Mouse (Mus musculus) left cerebral cortex, postnatal 36 days (tissue): ENCODE results near the gene Gm28043. TPM values are rescaled to one million over a fixed set of nuclear protein-coding genes. Genes with fewer than 3 reads are reported as not detected.

Experiments
- DNase-seq, 2 experiments: peaks; one replicate each; pipeline ENCODE4 v3.0.0; 2021 to 2022; ENCODE audit warnings: low spot score in 2 of 2, mixed read lengths in 1 of 2
- intact Hi-C: fragments of 180-260 bp; cut with DNase I; formaldehyde crosslinking; loops from one replicate; pipeline ENCODE4 v1.15.1; 2025
- total RNA-seq, 2 experiments: library from RNA; stranded (reverse); gene quantifications; 2 replicates each; pipeline ENCODE4 v1.2.3; 2021

Gene Gm28043
- total RNA-seq, 2 experiments from 2014 or later: 3.2 to 5.4 TPM

- DNase-seq: no peak
- intact Hi-C loops: no loop called here
These were observed 58.6 kb downstream of the Gm28043 start for GRCm38 (mm10) chr17:29673325-29673724.

GRCm38 (mm10) chr17:29678526-29678925 is 63.9 kb downstream of the Gm28043 start:
- intact Hi-C loops: no loop called here
- no peak for DNase-seq

GRCm38 (mm10) chr17:29679038-29679767 is 64.5 kb downstream of the Gm28043 start:
- intact Hi-C loops: no loop called here
- no peak for DNase-seq

GRCm38 (mm10) chr17:29680174-29680573 is 65.5 kb downstream of the Gm28043 start:
- no peak for DNase-seq

GRCm38 (mm10) chr17:29680921-29681320 is 66.2 kb downstream of the Gm28043 start:
- DNase-seq: no peak
- intact Hi-C loops: no loop called here

More at GRCm38 (mm10) chr17:29680174-29680573, 65.5 kb downstream of the Gm28043 start:
- intact Hi-C loops: no loop called here

- DNase-seq: no peak
- intact Hi-C loops: no loop called here
These were observed 67.0 kb downstream of the Gm28043 start for GRCm38 (mm10) chr17:29681669-29682068.

GRCm38 (mm10) chr17:29682261-29682660 is 67.6 kb downstream of the Gm28043 start:
- intact Hi-C loops: no loop called here
- no peak for DNase-seq

- no peak for DNase-seq
- intact Hi-C loops: no loop called here
These were observed 68.5 kb downstream of the Gm28043 start for GRCm38 (mm10) chr17:29683127-29683526.

GRCm38 (mm10) chr17:29684275-29684674 is 69.6 kb downstream of the Gm28043 start:
- no peak for DNase-seq
- intact Hi-C loops: no loop called here

- intact Hi-C loops: no loop called here
- DNase-seq: no peak
These were observed 72.1 kb downstream of the Gm28043 start for GRCm38 (mm10) chr17:29686771-29687170.

- DNase-seq: no peak
- intact Hi-C loops: no loop called here
These were observed 72.7 kb downstream of the Gm28043 start for GRCm38 (mm10) chr17:29687373-29687772.

- intact Hi-C loops: no loop called here
- no peak for DNase-seq
These were observed 73.9 kb downstream of the Gm28043 start for GRCm38 (mm10) chr17:29688610-29689009.

- intact Hi-C loops: no loop called here
- no peak for DNase-seq
These were observed 75.6 kb downstream of the Gm28043 start for GRCm38 (mm10) chr17:29690257-29690656.

- no peak for DNase-seq
- intact Hi-C loops: no loop called here
These were observed 78.2 kb downstream of the Gm28043 start for GRCm38 (mm10) chr17:29692827-29693226.

- no peak for DNase-seq
- intact Hi-C loops: no loop called here
These were observed 78.9 kb downstream of the Gm28043 start for GRCm38 (mm10) chr17:29693571-29693970.

GRCm38 (mm10) chr17:29694516-29694915 is 79.8 kb downstream of the Gm28043 start:
- intact Hi-C loops: no loop called here
- no peak for DNase-seq

- intact Hi-C loops: no loop called here
- DNase-seq: no peak
These were observed 82.3 kb downstream of the Gm28043 start for GRCm38 (mm10) chr17:29696940-29697339.

GRCm38 (mm10) chr17:29698421-29698820 is 83.7 kb downstream of the Gm28043 start:
- DNase-seq: no peak
- intact Hi-C loops: no loop called here

- intact Hi-C loops: no loop called here
- no peak for DNase-seq
These were observed 85.9 kb downstream of the Gm28043 start for GRCm38 (mm10) chr17:29700573-29700972.

- intact Hi-C loops: no loop called here
- no peak for DNase-seq
These were observed 88.4 kb downstream of the Gm28043 start for GRCm38 (mm10) chr17:29702938-29703710.

- DNase-seq: peak in 1 of 2 experiments; percentile 40
- intact Hi-C loops: loop anchor here (2.0 kb wide), 1 partner anchor 178 kb away; no protein-coding TSS in a partner anchor
These were observed 90.1 kb downstream of the Gm28043 start for GRCm38 (mm10) chr17:29704781-29705180.
